Mouse (Mus musculus): ENCODE measurements around the gene Tpcn2. TPM values are rescaled to one million over a fixed set of nuclear protein-coding genes. Genes with fewer than 3 reads are reported as not detected.

Gene Tpcn2
- total RNA-seq, 4 experiments from 2014 or later: 1.7 to 4.7 (median 2.5) TPM

DNA sequence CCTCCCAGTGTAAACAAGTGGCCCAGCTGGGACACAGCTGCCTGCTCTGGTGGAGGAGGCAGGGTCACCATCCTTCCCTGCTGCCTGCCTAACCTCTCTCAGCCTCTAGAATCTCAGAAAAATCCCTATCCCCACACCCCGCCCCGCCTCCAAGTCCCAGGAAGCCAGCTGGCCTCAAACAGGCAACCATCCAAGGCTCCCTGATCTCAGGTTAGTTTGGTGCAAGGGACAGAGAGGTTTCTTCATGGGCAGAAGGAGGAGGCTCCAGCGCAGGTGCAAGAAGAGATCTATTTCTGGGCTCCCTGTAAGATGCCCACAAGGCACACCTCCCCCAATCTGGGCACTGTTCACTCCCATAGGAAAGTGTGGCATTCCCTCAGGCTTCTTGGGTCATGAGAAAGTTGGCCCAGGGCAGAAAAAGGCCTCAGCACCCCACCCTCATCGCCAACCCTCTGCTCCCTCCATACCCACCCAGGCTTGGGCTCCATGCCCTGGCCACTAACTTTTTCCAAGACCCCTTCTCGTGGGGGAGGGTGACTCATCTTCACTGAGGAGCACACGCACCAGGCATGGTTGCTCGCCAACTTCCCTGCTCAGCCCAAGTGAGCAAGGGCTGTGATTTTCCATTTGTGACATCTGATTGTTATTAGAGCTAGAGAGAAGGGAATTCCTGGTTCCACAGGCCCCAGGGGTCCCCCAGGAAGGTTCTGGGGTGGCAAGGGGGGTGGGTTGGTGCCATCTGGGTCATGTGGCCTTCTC lies 15.9 kb upstream of the Tpcn2 start:
- DNase-seq (ENCODE audit: low spot score): no peak

DNA sequence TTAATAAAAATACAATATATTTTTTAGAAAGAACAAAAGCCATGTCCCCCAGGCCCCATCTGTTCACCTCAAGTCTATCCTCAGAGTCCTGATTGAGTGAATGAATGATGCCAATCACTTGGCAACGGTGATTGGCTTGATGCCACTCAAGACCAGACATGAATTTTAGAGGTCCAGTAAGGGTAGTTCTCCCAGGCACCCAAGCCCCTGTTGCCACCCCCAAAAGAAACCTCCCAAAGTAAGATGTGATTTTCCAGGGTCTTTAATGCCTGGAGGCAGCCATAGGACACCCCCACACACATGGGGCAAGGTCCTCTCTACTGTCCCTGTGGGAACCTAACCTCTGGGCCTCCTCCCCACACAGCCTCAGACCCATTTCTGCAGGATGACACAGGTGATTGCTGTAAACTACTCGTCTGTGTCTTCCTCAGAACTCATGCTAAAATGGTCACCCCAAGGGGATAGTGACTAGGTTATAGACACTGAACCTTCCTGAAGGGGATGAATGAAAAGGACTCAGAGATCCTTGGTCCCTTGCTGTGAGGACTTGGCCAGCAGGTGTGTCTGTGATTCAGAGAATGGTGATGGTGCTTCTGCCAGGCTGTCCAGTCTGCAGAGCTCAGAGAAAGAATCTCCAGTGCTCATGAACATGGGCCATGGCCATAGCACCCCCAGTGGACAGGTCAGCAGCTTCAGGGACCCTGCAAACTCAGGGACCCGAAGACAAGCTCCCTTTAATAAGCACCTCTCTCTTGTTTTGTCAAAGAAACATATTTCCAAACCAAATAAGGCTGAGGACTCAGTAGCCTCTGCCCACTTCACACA lies 15.1 kb upstream of the Tpcn2 start:
- DNase-seq (ENCODE audit: low spot score): no peak

DNA sequence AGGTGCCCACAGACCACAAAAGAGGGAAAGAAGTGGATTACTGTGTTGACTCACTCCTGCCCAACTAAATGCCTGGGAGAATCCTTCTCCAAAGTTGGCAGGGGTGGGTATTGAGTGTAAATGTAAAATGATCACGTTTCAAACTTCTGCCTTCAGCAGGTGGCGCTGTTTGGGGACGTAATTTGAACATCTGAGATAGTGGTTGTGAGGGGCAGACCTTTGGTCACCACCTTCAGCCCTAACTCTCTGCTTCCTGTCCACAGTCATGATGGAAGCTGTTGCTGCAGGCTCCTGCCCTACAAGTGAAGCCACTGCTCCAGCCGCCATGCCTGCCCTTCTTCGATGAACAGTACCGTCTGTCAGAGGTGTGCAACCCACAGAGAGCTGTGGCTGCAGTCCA lies 10.0 kb upstream of the Tpcn2 start:
- no peak for DNase-seq (ENCODE audit: low spot score)

DNA sequence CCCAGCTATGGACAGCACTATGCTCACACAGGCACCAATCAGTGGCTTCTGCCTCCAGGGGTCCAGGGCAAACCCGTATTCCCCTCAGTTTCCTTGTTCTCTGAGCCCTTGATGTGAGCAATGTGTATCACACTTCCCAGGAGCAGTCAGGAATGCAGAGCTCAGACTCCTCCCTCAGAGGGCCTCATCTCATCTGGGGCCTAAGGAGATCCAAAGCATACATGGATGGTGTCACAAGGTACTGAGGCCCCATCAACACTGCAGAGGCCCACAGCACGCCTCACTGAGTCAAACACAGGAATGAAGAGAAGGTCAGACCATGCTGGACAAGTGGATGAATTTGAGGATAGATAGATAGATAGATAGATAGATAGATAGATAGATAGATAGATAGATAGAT lies 8.9 kb upstream of the Tpcn2 start:
- no peak for DNase-seq (ENCODE audit: low spot score)

DNA sequence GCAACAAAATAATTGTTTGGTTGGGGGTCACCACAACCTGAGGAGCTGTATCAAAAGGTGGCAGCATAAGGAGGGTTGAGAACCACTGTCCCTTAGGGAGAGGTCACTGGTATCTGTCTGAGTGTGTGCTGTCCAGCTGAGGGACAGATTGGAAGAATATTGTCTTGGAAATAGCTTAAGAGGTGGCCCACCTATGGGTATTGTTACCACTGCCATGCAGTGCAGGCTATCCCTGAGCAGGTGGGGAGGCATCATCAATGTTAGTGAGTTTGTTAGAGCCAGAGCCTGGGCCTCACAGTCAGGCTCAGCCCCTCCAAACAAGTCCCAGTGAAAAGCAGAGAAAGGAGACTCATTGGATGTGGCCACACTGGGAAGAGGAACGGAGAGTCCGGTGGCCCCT lies 8.0 kb upstream of the Tpcn2 start:
- DNase-seq (ENCODE audit: low spot score): no peak

DNA sequence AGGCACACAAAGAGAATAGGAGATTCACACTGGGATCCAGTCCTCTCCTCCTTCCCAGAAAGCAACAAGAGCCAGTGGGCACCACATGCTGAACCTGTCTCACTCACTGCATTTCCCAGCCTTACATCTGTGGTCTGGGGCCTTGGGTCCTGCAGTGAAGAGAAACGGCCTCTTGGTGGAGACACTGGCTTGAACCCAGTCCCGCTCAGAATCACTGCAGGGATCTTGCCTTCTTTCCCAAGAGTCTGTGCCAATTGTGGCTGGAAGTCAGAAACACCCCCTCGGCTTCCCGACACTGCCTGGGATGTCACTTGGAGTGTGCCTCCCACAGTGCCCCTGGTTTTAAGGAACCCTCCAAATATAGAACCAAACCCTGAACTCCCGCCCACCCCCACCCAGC lies 5.5 kb upstream of the Tpcn2 start:
- DNase-seq (ENCODE audit: low spot score): no peak

DNA sequence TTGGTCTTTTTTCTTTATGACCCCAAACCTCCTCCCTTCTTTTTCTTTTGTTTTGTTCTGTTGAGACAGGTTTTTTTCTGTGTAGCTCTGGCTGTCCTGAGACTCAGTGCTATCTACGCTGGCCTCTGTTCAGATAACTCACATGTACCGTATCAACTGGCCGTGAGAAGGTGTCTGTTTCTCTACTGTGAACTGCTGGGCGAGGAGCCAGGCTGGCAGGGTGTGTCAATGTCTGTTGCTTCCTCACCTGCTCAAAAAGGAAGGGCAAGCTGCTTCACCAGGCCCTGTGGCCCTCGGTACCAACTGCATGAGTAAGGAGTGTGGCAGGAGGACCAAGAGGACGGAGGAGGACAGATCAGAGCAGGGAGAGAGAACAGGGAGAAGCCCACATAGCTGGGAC lies 3.6 kb upstream of the Tpcn2 start:
- no peak for DNase-seq (ENCODE audit: low spot score)

DNA sequence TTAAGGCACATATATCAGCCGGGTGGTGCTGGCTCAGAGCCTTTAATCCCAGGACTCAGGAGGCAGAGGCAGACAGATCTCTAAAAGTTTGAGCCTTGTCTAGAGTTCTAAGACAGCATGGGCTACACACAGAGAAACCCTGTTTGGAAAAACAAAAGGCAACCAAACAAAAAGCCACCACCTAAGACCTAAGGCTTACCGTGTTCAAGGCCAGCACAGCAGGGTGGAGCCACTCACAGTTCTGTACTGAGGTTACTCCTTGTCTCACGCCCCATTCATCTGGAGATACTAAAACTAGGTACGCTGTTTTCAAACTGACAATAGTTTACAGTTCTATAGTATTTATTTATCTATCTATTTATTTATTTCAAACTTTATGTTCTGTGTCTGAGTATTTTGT lies 1.7 kb upstream of the Tpcn2 start:
- DNase-seq (ENCODE audit: low spot score): no peak

DNA sequence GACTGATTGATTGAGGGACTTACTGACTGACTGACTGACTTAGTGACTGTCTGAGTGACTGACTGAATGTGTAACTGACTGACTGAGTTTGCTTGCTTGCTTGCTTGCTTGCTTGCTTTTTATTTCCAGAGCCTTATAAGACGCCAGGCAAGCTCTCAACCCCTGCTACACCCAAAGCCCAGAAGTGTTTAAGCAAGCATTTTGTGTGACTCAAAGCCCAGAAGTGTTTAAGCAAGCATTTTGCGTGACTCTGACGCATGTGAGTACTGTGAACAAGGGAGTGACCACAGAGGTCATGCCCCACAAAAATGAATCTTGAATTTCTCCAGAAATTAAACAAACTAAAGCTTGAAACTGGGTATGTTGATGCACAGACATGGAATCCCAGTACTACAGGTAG lies 482 bp upstream of the Tpcn2 start:
- DNase-seq (ENCODE audit: low spot score): no peak

DNA sequence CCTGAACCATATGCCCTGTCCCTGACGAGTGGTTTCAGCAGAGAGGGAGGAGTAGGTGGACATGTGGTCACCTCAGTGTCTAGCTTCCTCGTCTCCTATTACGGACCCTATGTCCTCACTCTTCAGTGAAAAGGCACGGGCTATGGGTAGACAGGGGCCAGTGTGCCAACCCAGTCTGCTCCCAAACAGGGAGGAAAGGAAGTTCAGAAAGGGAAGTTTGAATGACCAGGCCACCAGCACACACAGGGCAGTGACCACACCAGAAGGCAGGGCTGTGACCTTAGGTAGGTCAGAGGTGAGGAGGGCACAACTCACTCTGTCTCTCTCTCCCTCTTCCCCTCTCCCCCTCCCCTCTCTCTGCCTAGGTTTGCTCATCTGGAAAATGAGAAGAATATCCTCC lies 770 bp downstream of the Tpcn2 start:
- DNase-seq (ENCODE audit: low spot score): no peak

DNA sequence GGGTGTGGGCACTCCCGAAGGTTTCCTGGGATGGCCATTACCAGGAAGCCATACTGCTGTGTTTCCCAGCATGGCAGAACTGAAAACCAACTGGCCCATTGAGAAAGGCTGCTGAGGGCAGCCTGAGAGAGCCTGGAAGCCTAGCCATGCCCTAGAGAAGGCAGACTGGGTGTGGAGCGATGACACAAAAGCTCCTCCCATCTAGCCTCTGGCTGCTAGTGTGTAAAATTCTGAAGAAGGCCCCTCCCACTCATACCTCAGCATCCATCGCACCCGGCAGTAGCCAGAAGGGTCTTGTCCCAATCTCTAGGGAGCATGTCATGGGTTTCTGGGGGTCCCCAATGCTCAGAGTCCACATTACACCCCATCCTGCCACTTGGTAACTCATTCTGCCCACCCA lies 2.4 kb downstream of the Tpcn2 start:
- no peak for DNase-seq (ENCODE audit: low spot score)

DNA sequence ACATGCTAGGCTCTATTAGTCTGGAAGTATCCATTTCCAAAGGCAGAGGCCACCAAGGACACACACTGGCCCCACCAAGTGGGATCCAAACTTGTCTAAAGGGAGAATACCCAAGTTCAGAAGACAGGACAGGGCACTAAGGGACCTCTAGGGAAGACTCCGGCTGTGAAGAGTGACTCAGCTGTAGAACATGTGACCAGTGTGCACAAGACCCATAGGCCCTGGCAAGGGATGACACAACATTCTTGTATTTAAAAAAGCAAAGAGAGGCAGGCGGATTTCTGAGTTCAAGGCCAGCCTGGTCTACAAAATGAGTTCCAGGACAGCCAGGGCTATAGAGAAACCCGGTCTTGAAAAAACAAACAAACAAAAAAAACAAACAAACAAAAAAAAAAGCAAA lies 8.3 kb downstream of the Tpcn2 start:
- no peak for DNase-seq (ENCODE audit: low spot score)

DNA sequence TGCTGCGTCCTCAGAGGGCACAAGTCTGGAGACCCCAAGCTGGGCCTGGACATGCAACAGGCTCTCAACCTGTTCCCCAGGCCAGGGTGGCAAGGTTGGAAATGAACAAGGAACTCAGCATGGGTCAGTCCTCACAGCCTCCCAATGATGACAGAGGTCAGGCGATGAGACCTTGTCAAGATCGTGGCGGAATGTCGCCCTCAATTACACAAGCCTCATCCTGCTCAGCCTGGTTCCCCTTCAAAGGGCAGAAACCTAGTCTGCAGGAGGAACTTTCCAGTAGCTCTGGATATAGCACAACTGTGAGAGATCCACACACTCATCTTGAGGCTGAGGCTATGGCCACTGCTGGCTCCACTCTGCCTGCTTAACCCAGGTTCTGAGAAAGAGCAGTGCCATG lies 12.9 kb downstream of the Tpcn2 start:
- DNase-seq (ENCODE audit: low spot score): no peak

DNA sequence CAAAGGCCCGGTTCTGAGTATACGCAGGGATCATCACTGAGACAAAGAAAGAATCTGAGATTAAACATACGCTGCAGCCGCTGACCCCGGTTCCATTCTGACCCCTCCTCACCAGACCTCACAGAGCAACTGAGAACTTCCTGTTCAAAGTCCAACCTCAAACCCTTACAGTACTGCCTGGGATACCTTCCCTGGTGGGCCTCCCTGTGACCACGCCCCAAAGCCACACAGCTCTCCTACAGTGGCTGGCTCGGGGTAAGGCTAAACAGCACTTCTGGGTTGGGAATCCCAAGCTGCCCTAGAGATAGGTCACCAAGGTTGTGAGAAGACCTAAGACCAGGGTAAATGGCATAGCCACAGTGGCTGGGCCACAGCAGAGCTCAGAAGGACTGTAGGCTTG lies 14.9 kb downstream of the Tpcn2 start:
- no peak for DNase-seq (ENCODE audit: low spot score)

DNA sequence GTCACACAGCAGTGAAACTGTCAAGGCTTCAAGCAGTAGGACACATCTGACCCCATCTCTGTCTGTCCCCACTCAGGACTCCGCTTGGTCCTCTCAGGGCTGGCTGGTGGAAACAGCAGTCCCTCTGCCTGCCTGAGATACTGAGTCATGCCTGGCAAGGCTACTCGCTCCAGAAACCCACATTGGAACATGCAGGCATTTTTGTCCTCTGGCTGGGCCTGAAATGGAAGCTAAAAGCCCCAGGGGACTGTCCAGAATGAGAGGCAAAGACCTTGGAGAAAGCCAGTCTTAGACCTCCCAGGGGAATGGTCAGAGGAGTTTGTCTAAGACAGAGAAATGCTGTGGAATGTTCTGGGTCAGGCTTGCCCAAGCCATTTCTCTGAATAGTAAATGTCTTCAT lies 17.8 kb downstream of the Tpcn2 start:
- peak; percentile 63 for DNase-seq (ENCODE audit: low spot score)

DNA sequence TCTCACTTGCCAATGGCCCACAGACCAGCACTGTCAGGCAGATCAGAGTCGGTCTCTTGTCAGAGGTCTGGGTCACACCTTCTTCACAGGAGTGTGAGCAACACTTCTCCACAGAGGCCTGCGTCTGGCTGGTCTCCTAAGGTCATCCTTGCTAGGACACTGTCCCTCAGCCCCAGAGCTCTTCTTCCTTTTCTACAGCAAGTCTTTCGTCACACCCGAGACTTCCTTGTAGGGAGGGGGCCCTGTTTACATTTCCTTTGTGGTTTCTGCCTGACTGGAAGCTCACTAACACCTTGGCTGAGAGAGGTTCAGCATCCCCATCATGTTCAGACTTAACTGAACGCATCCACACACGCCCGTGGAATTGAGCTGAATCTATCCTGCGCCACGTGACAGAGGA lies 19.6 kb downstream of the Tpcn2 start:
- DNase-seq (ENCODE audit: low spot score): no peak

DNA sequence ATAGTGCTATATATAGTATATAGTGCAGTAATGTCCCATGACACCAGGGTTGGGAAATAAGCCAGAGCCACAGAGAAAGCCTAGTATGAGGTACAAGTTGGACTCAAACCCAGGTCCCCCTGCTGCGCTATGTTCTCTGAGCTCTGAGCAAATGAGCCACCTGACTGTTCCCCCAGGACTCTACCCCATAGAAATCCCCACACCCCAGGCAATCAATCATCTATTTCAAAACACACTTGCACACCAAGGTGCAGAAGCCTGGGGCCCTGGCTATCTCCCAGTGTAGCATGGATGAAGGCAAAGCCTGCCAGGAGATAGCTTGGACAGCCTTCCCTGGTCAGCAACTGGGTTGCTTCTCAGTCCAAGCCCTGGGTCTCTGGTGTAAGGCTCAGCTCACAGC lies 27.7 kb downstream of the Tpcn2 start:
- no peak for DNase-seq (ENCODE audit: low spot score)

DNA sequence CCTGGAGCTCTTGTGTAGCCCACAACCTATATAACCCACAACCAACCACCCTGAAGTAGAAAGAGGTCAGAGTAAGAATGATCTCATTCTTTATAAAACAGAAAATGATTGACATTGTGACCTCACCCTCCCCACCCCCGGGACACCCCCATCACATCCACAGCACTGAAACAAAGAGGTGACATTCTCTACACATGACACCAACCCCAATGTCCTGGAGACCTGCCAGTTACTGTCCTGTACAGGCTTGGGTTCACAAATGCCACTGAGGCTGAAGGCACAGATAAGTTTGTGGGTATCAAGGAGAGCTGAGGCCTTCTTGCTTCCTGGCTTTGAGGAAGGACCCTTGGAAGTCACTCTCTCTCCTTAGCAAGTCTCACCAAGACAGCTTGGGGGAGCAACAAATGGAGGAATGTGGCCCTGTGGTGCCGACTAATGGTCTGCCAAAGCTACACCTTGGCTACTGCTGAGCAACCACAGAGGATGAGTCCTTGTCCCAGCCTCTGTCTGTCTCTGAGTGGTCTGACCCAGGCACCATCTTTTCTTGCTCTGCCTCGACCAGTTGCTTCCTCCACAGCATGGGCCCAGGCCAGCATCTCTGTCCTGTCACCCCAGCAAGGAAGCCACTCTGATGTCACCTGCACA lies 29.7 kb downstream of the Tpcn2 start:
- DNase-seq (ENCODE audit: low spot score): no peak

DNA sequence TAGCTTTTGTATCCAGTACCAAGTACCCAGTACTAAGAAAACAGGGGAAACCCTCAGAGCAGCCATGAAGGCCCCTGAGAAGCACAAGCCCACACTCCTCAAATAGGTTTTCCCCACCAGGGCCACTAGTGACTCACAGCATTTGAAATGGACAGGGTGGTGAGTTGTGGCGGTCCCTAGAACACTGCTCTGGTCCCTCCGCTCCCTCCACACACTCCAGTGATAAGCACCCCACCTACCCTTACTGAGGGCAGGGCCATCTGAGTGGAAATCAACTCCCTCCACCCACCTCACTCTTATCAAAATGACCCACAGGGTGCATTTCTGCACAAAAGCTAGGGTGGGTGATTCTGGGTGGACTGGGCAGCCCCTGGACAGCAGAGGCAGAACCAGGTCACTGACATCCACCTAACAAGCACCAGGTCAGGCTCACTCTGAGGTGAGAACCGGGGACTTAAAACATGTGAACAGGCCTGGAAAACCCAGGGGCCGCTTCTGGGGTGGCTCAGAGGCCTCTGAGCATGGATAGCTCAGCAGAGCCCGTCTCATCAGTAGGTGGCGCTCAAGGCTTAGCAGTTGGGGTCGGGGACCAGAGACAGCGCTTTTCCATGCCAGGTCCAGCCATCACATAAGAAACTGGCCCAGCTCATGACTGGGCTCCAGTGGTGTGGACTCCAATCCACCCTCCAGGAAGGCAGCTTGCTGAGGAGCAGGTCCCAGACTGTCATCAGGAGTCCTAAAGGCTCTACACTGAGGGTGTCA lies 30.9 kb downstream of the Tpcn2 start:
- peak; percentile 75 for DNase-seq (ENCODE audit: low spot score)

DNA sequence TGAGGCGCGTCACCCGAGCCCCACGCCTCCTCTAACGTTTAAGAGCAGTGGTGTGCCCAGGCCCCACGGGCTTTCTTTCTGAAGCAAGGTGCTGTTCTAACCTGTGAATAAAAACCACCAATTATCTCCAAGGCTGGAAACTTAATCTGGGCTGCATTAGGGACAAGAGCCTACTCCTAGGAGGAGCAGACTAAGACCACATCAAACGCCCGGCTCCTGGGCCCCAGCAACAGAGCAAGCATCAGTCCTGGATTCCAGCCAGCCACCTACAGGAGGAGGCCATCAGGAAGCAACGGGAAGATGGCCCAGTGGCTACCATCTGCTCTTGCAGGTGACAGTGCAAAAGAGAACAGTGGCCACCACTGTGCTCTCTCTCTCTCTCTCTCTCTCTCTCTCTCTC lies 33.6 kb downstream of the Tpcn2 start:
- DNase-seq (ENCODE audit: low spot score): no peak

DNA sequence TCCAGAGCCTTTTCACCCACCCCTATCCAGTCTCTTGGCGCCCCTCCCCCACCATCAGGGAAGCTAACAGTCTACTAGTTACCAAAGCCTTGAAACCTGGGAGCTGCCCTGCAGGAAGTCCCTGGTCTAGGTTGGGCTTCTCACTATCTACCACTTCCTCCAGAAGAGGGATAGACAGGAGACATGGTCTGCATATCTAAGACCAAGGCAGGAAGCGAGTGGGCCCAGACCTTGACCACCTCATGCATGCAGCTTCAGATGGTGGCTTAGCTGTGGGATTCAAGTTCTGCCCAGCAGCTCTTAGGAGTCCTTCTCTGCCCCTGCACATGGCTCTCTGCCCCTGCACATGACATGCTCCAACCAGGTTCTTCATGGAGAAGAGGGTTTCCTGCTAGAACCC lies 34.9 kb downstream of the Tpcn2 start:
- no peak for DNase-seq (ENCODE audit: low spot score)

Measured in heart, adult 8-10 months (tissue).